Mouse (Mus musculus): ENCODE measurements at regions not wholly inside any gene's neighbourhood (a gene's known extent, or its start where the extent isn't known, plus 50 kb on each side); places are given as distances from the start of the nearest gene placed in this dataset.

- DNase-seq (ENCODE audit: extremely low spot score, low spot score) = no peak
- WGBS = 75% methylated on average over 6 of the region's 6 CpGs
- H3K4me3 ChIP-seq = no peak overlapping the region
- H3K36me3 ChIP-seq (replicated peaks) = no peaks in the 10 kb centered on the region
- no peaks in the 10 kb centered on the region for H3K27me3 ChIP-seq (ENCODE audit: poor library complexity, severe bottlenecking)
- H3K4me1 ChIP-seq = peaks cover 2% of the 10 kb centered on the region; the same call in 1 of the 2 replicates
- no peak overlapping the region for H3K27ac ChIP-seq
- H3K9me3 ChIP-seq = no peaks in the 10 kb centered on the region
These were observed 223.1 kb upstream of the Zic1 start for GRCm38 (mm10) chr9:91588756-91589155.

GRCm38 (mm10) chr9:91587861-91588260, 222.3 kb upstream of the Zic1 start:
- peaks cover 2% of the 10 kb centered on the region; the same call in 1 of the 2 replicates for H3K4me1 ChIP-seq
- no peaks in the 10 kb centered on the region for H3K27me3 ChIP-seq (ENCODE audit: poor library complexity, severe bottlenecking)
- H3K27ac ChIP-seq = no peak overlapping the region
- no peak for DNase-seq (ENCODE audit: extremely low spot score, low spot score)
- H3K9me3 ChIP-seq = no peaks in the 10 kb centered on the region
- 60% methylated on average over 5 of the region's 5 CpGs for WGBS
- no peaks in the 10 kb centered on the region for H3K36me3 ChIP-seq (replicated peaks)
- no peak overlapping the region for H3K4me3 ChIP-seq

GRCm38 (mm10) chr9:91587271-91587670, 221.7 kb upstream of the Zic1 start:
- H3K4me1 ChIP-seq = peaks cover 2% of the 10 kb centered on the region; the same call in 1 of the 2 replicates
- WGBS = 91% methylated on average over 7 of the region's 7 CpGs
- H3K4me3 ChIP-seq = no peak overlapping the region
- H3K36me3 ChIP-seq (replicated peaks) = no peaks in the 10 kb centered on the region
- no peaks in the 10 kb centered on the region for H3K27me3 ChIP-seq (ENCODE audit: poor library complexity, severe bottlenecking)
- H3K9me3 ChIP-seq = no peaks in the 10 kb centered on the region
- DNase-seq (ENCODE audit: extremely low spot score, low spot score) = no peak
- no peak overlapping the region for H3K27ac ChIP-seq

GRCm38 (mm10) chr9:91586635-91587034, 221.0 kb upstream of the Zic1 start:
- Histone ChIP-seq H3K4me3 (no peak overlapping the region), H3K36me3 (replicated peaks) (no peaks in the 10 kb centered on the region), H3K27ac (no peak overlapping the region), H3K4me1 (peaks cover 2% of the 10 kb centered on the region; the same call in 1 of the 2 replicates), H3K9me3 (no peaks in the 10 kb centered on the region), H3K27me3 (ENCODE audit: poor library complexity, severe bottlenecking) (no peaks in the 10 kb centered on the region)
- no peak for DNase-seq (ENCODE audit: extremely low spot score, low spot score)
- 90% methylated on average over 5 of the region's 5 CpGs for WGBS

- no peaks in the 10 kb centered on the region for H3K9me3 ChIP-seq
- H3K27ac ChIP-seq = no peak overlapping the region
- H3K36me3 ChIP-seq (replicated peaks) = no peaks in the 10 kb centered on the region
- H3K4me3 ChIP-seq = no peak overlapping the region
- H3K27me3 ChIP-seq (ENCODE audit: poor library complexity, severe bottlenecking) = no peaks in the 10 kb centered on the region
- H3K4me1 ChIP-seq = no peaks in the 10 kb centered on the region
- DNase-seq (ENCODE audit: extremely low spot score, low spot score) = no peak
These were observed 208.5 kb upstream of the Zic1 start for GRCm38 (mm10) chr9:91574156-91574555.

GRCm38 (mm10) chr9:91566006-91566641, 200.5 kb upstream of the Zic1 start:
- Histone ChIP-seq H3K9me3 (no peaks in the 10 kb centered on the region), H3K27ac (no peak overlapping the region), H3K4me3 (no peak overlapping the region), H3K4me1 (no peaks in the 10 kb centered on the region), H3K27me3 (ENCODE audit: poor library complexity, severe bottlenecking) (no peaks in the 10 kb centered on the region), H3K36me3 (replicated peaks) (no peaks in the 10 kb centered on the region)
- WGBS = 88% methylated on average over 5 of the region's 5 CpGs
- no peak for DNase-seq (ENCODE audit: extremely low spot score, low spot score)

- no peak for DNase-seq (ENCODE audit: extremely low spot score, low spot score)
- H3K4me1 ChIP-seq = 0 out of 2 replicates have a peak, but pooled peaks cover 4% of the 10 kb centered on the region
- H3K27ac ChIP-seq = no peak overlapping the region
- H3K9me3 ChIP-seq = no peaks in the 10 kb centered on the region
- 68% methylated on average over 2 of the region's 2 CpGs for WGBS
- no peaks in the 10 kb centered on the region for H3K36me3 ChIP-seq (replicated peaks)
- H3K4me3 ChIP-seq = no peak overlapping the region
- H3K27me3 ChIP-seq (ENCODE audit: poor library complexity, severe bottlenecking) = no peaks in the 10 kb centered on the region
These were observed 195.7 kb upstream of the Zic1 start for GRCm38 (mm10) chr9:91561331-91561730.

GRCm38 (mm10) chr9:91559794-91560193, 194.2 kb upstream of the Zic1 start:
- Histone ChIP-seq H3K9me3 (no peaks in the 10 kb centered on the region), H3K36me3 (replicated peaks) (no peaks in the 10 kb centered on the region), H3K27me3 (ENCODE audit: poor library complexity, severe bottlenecking) (no peaks in the 10 kb centered on the region), H3K27ac (no peak overlapping the region), H3K4me3 (no peak overlapping the region), H3K4me1 (0 out of 2 replicates have a peak, but pooled peaks cover 4% of the 10 kb centered on the region)
- no peak for DNase-seq (ENCODE audit: extremely low spot score, low spot score)
- 84% methylated on average over 6 of the region's 6 CpGs for WGBS

- Histone ChIP-seq H3K27ac (no peak overlapping the region), H3K4me1 (no peaks in the 10 kb centered on the region), H3K9me3 (no peaks in the 10 kb centered on the region), H3K4me3 (no peak overlapping the region), H3K27me3 (ENCODE audit: poor library complexity, severe bottlenecking) (no peaks in the 10 kb centered on the region), H3K36me3 (replicated peaks) (no peaks in the 10 kb centered on the region)
- DNase-seq (ENCODE audit: extremely low spot score, low spot score) = no peak
- WGBS = 80% methylated on average over 4 of the region's 4 CpGs
These were observed 181.4 kb upstream of the Zic1 start for GRCm38 (mm10) chr9:91547051-91547450.

GRCm38 (mm10) chr9:91545402-91545801, 179.8 kb upstream of the Zic1 start:
- Histone ChIP-seq H3K27me3 (ENCODE audit: poor library complexity, severe bottlenecking) (no peaks in the 10 kb centered on the region), H3K27ac (no peak overlapping the region), H3K4me1 (no peaks in the 10 kb centered on the region), H3K36me3 (replicated peaks) (no peaks in the 10 kb centered on the region), H3K4me3 (no peak overlapping the region), H3K9me3 (no peaks in the 10 kb centered on the region)
- no peak for DNase-seq (ENCODE audit: extremely low spot score, low spot score)
- 74% methylated on average over 6 of the region's 6 CpGs for WGBS

GRCm38 (mm10) chr9:91528838-91529475, 163.3 kb upstream of the Zic1 start:
- Histone ChIP-seq H3K27ac (no peak overlapping the region), H3K27me3 (ENCODE audit: poor library complexity, severe bottlenecking) (no peaks in the 10 kb centered on the region), H3K9me3 (no peaks in the 10 kb centered on the region), H3K36me3 (replicated peaks) (no peaks in the 10 kb centered on the region), H3K4me3 (no peak overlapping the region), H3K4me1 (peaks cover 7% of the 10 kb centered on the region; the same call in 1 of the 2 replicates)
- WGBS = 71% methylated on average over 3 of the region's 3 CpGs
- DNase-seq (ENCODE audit: extremely low spot score, low spot score) = no peak

GRCm38 (mm10) chr9:91528388-91528787, 162.8 kb upstream of the Zic1 start:
- no peak overlapping the region for H3K27ac ChIP-seq
- 78% methylated on average over 5 of the region's 5 CpGs for WGBS
- no peaks in the 10 kb centered on the region for H3K27me3 ChIP-seq (ENCODE audit: poor library complexity, severe bottlenecking)
- DNase-seq (ENCODE audit: extremely low spot score, low spot score) = no peak
- H3K4me3 ChIP-seq = no peak overlapping the region
- H3K4me1 ChIP-seq = peaks cover 7% of the 10 kb centered on the region; the same call in 1 of the 2 replicates
- no peaks in the 10 kb centered on the region for H3K36me3 ChIP-seq (replicated peaks)
- no peaks in the 10 kb centered on the region for H3K9me3 ChIP-seq

- no peak overlapping the region for H3K4me3 ChIP-seq
- no peaks in the 10 kb centered on the region for H3K27me3 ChIP-seq (ENCODE audit: poor library complexity, severe bottlenecking)
- no peaks in the 10 kb centered on the region for H3K36me3 ChIP-seq (replicated peaks)
- no peak overlapping the region for H3K27ac ChIP-seq
- H3K9me3 ChIP-seq = no peaks in the 10 kb centered on the region
- no peak for DNase-seq (ENCODE audit: extremely low spot score, low spot score)
- 37% methylated on average over 3 of the region's 3 CpGs for WGBS
- peaks cover 8% of the 10 kb centered on the region for H3K4me1 ChIP-seq
These were observed 154.9 kb upstream of the Zic1 start for GRCm38 (mm10) chr9:91520521-91520920.
